Mouse (Mus musculus): ENCODE results near the gene Hyal3.

Hyal3 gene

GRCm38 (mm10) chr9:107617461-107617860 is 36.8 kb downstream of the Hyal3 start:
- no peak for DNase-seq (ENCODE audit: low read depth, low spot score)

- no peak for DNase-seq (ENCODE audit: low read depth, low spot score)
Measured at GRCm38 (mm10) chr9:107618098-107618497, 37.5 kb downstream of the Hyal3 start.

DNA sequence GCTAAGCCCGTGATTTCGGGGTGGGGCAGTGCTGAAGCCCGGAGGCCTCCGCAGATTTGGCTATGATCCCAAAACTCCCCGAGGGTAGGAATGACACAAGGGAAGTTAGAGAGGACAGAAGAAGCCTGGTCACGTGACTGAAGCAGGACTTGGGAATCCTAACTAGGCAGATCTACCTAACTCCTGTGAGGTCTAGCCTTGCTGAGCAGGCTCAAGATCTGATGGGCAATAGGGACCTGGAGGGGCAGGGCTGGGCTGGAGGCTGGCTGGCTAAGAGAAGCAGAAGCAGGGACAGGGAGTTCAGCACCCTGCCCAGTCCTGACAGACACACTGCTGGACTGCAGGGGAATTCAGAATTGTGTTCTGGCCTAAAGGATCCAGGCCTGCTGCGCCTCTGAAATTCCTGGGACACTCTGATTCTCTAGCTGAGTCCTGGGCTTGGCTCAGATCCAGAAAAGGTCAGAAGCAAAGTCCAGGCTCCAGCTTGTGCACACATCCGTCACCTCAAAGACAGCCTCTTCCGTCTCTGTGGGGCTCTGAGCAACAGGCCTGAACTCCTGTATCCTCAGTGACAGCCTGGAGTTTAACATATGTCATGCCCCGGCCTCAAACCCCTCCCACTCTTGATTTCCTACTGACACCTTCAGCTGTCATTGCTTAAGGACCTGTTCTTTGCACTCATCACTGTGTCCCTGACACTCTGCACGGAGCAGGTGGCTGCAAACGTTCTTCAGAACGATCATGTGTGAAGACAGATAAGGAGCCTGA is 38.3 kb downstream of the Hyal3 start:
- no peak for DNase-seq (ENCODE audit: low read depth, low spot score)

DNA sequence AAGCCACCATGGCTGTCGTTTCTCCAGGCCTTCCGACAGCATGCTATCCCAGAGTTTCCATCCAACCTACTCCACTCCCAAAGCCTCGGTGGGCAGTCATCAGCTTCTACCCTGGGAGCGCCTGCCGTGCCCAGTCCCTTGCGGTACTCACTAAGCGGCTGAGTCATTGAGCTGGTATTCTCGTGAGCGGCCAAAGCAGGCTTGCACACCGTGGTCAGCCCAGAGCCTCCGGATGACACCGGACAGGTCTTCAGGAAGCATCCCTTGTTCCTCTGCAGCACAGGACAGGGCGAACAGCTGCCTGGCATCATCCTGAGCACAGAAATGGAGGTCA is 38.9 kb downstream of the Hyal3 start:
- DNase-seq (ENCODE audit: low read depth, low spot score), result no peak

GRCm38 (mm10) chr9:107620954-107621353 is 40.3 kb downstream of the Hyal3 start:
- DNase-seq (ENCODE audit: low read depth, low spot score), result no peak

DNA sequence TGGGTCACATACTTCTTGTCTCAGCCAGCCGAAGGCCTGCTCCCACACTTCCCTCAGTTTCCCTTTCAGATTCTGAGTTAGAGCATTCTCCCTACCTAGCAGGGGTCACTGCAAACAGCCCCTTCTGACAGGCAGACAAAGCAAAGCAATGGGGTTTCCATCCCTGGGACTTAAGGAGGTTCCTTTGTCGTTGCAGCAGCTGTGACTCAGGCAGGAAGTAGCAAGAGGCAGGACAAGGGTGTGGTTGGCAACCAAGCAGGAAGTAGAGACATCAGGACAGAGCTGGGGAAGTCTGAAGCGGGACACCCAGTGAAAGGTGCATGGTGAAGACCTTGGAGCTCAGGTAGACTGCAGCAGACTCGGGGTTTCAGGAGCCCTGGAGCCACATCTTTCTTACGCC is 43.9 kb downstream of the Hyal3 start:
- DNase-seq (ENCODE audit: low read depth, low spot score), result no peak

DNA sequence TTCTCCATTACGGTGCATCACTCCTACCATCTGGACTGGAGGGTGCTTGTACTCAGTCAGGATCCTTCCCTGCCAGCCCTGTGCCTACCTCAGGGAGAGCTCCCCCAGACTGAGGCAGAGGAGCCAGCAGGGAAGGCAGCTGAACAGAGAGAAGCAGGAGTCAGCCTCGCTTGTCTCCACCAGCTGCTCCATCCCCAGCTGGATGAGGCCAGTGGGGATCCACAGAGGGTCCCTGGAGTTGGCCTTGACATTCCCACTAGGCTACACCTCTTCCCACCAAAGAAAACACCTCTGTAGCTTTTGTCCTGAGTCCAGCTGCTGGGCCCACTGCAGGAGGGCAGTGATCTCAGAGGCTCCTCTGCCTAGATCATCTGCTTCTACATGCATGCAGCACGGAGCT is 44.3 kb downstream of the Hyal3 start:
- no peak for DNase-seq (ENCODE audit: low read depth, low spot score)

GRCm38 (mm10) chr9:107625351-107626128 is 44.9 kb downstream of the Hyal3 start:
- no peak for DNase-seq (ENCODE audit: low read depth, low spot score)

DNA sequence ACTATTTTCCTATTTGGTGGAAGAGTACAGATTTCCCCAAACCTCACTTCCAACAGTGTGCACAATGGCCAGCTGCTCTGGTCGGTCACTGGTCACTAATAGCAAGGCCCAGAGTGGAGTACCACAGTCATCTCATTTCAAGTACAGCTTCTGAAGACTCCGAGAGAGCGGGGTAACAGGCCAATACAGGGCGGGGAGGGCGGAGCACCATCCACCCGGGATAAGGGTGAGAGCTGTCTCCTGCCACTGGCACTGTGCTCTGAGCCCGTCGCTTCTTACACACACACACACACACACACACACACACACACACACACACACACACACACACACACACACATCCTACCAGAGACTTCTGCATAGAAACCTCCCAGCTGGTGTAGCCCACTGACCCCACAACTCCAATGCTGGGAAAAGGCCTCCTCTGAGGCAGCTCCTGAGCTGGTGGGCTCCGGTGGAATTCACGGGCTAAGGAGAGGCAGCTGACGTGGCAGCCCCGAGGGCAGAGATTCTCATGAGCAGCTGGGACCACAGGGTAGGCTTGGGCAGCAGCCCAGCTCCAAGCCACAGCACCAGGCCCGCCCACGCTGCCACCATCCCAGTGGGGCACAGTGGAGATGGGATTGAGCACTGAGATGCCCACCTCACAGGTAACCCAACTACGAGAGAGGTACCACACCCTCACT is 45.7 kb downstream of the Hyal3 start:
- DNase-seq (ENCODE audit: low read depth, low spot score), result no peak

GRCm38 (mm10) chr9:107626844-107627277 is 46.2 kb downstream of the Hyal3 start:
- DNase-seq (ENCODE audit: low read depth, low spot score), result no peak

DNA sequence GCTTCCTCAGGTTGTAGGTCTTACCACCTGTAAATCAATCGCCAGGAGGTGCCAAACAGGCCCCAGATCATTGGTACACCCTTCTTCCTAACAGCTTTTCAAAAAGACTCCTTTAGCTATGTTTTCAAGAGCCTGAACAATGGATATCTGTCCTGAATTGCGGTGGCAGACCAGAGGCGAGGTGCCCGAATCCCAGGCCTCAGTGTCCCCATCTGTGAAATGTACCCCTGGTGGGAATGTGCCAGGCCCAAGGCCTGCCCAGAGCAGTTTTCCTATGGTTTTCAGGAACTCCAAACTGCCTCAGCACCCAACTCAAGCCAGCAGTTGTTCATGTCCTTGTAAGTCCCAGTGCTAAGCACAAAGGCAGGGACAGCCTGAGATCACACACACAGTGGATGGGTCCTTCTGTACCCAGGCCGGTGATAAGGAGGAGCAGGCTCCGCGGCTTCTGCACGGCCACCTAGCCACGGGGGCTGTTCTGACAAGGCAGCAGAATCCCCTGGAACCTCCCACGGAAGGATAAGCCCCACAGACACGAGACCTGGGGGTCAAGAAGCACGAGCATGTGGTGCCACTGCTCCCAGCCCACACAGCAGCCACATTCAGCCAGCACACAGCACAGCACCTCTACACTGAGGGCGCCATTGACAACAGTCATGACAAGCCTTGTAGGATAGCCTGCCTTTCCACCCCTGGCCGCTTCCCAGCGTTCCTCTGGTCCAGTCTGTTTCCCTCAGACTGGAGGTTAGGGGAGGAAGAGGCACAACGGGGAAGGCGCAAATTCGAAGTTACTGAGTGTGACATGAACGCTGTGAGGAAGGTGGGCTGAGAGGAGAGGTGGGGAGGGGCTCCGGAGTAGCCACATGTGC is 47.0 kb downstream of the Hyal3 start:
- DNase-seq (ENCODE audit: low read depth, low spot score), result no peak

- DNase-seq (ENCODE audit: low read depth, low spot score), result no peak
Measured at GRCm38 (mm10) chr9:107628721-107629410, 48.2 kb downstream of the Hyal3 start.

GRCm38 (mm10) chr9:107629411-107629730 is 48.8 kb downstream of the Hyal3 start:
- DNase-seq (ENCODE audit: low read depth, low spot score), result no peak

- DNase-seq (ENCODE audit: low read depth, low spot score), result no peak
Measured at GRCm38 (mm10) chr9:107629901-107630425, 49.3 kb downstream of the Hyal3 start.

- DNase-seq (ENCODE audit: low read depth, low spot score), result no peak
Measured at GRCm38 (mm10) chr9:107630576-107630975, 50.0 kb downstream of the Hyal3 start.

GRCm38 (mm10) chr9:107631311-107631826 is 50.8 kb downstream of the Hyal3 start:
- DNase-seq (ENCODE audit: low read depth, low spot score), result no peak

DNA sequence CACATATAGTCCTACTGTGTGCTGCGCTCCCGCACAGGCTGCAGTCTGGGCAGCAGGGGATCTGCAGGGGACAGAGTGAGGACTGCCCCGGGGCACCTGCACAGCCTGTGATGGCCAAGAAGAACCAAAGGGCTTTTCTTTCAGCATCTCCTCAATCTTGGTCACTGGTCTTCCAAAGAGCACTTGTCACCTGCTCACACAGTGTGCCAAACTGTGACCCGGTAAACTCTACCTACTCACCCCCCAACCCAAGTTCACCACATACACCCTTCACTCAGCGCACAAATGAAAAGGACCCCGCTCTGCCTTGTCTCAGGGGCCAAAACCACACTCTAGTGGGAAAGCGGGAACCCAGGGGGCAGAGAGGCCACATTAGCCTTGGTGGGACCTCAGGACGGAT is 51.2 kb downstream of the Hyal3 start:
- no peak for DNase-seq (ENCODE audit: low read depth, low spot score)

DNA sequence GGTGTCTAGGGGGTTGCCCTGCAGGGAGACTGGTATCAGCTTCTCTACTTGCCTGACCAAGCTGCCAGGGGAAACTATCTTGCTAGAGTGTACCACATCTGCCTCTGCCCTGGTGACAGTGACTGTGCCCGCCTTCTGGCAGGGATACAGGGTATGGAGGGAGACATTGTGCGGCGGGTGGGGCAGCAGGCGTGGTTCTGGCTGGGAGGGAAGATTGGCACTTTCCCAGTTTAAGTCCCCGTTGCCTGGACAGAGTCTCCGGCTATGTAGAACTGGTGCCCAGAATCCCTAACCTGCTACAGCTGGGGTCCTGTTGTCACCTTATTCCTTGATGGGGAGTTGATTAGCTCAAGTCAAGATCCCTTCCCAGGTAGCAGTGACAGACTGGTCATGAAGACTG is 51.9 kb downstream of the Hyal3 start:
- no peak for DNase-seq (ENCODE audit: low read depth, low spot score)

DNA sequence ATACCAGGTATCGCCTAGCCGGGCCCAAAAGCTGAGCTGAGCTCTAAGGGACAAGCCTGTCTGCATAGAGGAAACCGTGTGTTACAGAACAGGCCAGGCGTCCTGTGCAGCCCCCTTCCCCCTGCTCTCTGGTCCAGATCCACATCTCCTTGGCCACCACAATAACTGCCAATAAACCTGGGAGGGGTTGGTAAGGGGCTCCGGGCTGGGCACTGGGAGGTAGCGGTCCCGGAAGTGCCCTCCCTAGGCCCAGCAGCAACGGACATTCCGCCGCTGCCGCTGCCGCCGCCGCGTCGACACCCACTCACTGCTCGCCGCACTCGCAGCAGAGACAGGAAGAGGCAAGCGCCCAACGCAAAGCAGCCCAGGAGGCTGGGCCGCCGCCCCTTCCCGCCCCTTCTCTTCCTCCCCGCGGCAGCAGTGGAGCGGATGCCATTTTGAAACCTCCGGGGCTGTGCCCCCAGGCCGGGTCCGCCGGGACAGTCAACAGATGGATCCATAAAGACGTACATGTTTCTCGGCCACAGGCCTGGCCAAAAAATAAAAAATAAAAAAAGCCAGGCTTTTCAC is 52.6 kb downstream of the Hyal3 start:
- peak; percentile 72 for DNase-seq (ENCODE audit: low read depth, low spot score)

GRCm38 (mm10) chr9:107633661-107634405 is 53.2 kb downstream of the Hyal3 start:
- no peak for DNase-seq (ENCODE audit: low read depth, low spot score)

All from skeletal muscle tissue, adult 2 months (tissue).